Mouse (Mus musculus): ENCODE data around the gene Apol7a.

DNA sequence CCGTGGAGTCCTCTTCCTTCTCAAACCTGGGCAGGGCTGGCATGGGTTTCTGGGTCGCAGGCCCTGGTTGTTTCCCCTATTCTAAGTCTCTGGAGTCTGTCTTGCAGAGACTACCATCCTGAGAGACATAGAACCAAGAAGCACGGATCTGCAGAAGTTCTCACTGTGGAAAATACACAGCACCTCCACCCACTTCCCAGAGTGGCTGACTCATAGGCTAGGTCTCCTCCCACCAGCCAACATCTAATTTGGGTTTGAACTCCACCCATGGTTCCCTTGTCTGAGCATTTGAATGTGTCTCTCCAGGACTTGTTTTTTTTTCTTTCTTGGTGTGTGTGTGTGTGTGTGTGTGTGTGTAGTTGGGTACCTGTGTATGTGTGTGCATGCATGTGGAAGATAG, 34.9 kb downstream of the Apol7a start:
- no peak for TF ChIP-seq TAL1 (IDR thresholded peaks at IDR 0.05; ENCODE audit: low read length)
- no peak for TF ChIP-seq GATA1 (IDR thresholded peaks at IDR 0.05; ENCODE audit: low read length)

Measured in erythroblast, embryonic 14.5 days (primary cell).